Mouse (Mus musculus) stomach, postnatal 0 days (tissue): Measurements from ENCODE around the gene Arhgef25. TPM values are rescaled to one million over a fixed set of nuclear protein-coding genes. Genes with fewer than 3 reads are reported as not detected.

Experiments
- ATAC-seq: fragments of 200-750 bp; cut with Nextera tagmentation; 2 replicates; pipeline ENCODE4 v1.8.0; 2017; ENCODE audit not compliant: low FRiP score, low TSS enrichment
- DNase-seq: peaks from one replicate; pipeline ENCODE4 v3.0.0-alpha.2; 2016; ENCODE audit warnings: low spot score
- H3K27ac ChIP-seq: fragments of 300-500 bp; sonication (generic); replicated peaks from 2 replicates; pipeline ENCODE4 v1.5.1; 2014; ENCODE audit warnings: mild to moderate bottlenecking, control low read depth
- H3K27me3 ChIP-seq: fragments of 300-500 bp; sonication (generic); 2 replicates; pipeline ENCODE4 v1.6.1; 2014; ENCODE audit warnings: low read length; ENCODE audit not compliant: control insufficient read depth, insufficient read depth
- H3K36me3 ChIP-seq: fragments of 300-500 bp; sonication (generic); 2 replicates; pipeline ENCODE4 v1.6.1; 2014; ENCODE audit warnings: low read length, mixed read lengths; ENCODE audit not compliant: control insufficient read depth, insufficient read depth
- H3K4me1 ChIP-seq: fragments of 300-500 bp; sonication (generic); replicated peaks from 2 replicates; pipeline ENCODE4 v1.6.1; 2014; ENCODE audit warnings: antibody characterized with exemption; ENCODE audit not compliant: control insufficient read depth, insufficient read depth
- H3K4me2 ChIP-seq: fragments of 300-500 bp; sonication (generic); replicated peaks from 2 replicates; pipeline ENCODE4 v1.6.1; 2014; ENCODE audit warnings: low read depth, mild to moderate bottlenecking, control low read depth, moderate library complexity
- H3K4me3 ChIP-seq: fragments of 300-500 bp; sonication (generic); 2 replicates; pipeline ENCODE4 v1.5.1; 2014; ENCODE audit warnings: low read depth, low read length, control low read depth
- H3K9ac ChIP-seq: fragments of 300-500 bp; sonication (generic); 2 replicates; pipeline ENCODE4 v1.6.1; 2014; ENCODE audit warnings: mild to moderate bottlenecking, low read length, control low read depth, mixed read lengths
- H3K9me3 ChIP-seq: fragments of 300-500 bp; sonication (generic); 2 replicates; pipeline ENCODE4 v1.6.1; 2016; ENCODE audit warnings: low read length; ENCODE audit not compliant: control insufficient read depth
- CTCF ChIP-seq: IDR thresholded peaks from 2 replicates; pipeline ENCODE4 v1.5.1; 2016; ENCODE audit warnings: antibody characterized with exemption, low read depth, mild to moderate bottlenecking, moderate library complexity
- EP300 ChIP-seq: optimal IDR thresholded peaks from 2 replicates; pipeline ENCODE3; 2016; ENCODE audit warnings: antibody characterized with exemption
- WGBS: fragments of 180-500 bp; shearing (Covaris S2); extraction: QIAGEN DNeasy Blood & Tissue Kit; methylation state at CpG from one replicate; pipeline ENCODE4 v1.1.7; 2014; 5-methylcytosine and 5-hydroxymethylcytosine counted together
- polyA plus RNA-seq: library from polyadenylated mRNA; unstranded; fragments of >200 nt; fragmentation: Nextera tagmentation; extraction: Ambion mirVana; gene quantifications from 2 replicates; pipeline ENCODE4 v1.2.1, GENCODE M21; 2015

The Arhgef25 gene
- 25.3 and 29.7 TPM in 2 replicates for polyA plus RNA-seq

DNA sequence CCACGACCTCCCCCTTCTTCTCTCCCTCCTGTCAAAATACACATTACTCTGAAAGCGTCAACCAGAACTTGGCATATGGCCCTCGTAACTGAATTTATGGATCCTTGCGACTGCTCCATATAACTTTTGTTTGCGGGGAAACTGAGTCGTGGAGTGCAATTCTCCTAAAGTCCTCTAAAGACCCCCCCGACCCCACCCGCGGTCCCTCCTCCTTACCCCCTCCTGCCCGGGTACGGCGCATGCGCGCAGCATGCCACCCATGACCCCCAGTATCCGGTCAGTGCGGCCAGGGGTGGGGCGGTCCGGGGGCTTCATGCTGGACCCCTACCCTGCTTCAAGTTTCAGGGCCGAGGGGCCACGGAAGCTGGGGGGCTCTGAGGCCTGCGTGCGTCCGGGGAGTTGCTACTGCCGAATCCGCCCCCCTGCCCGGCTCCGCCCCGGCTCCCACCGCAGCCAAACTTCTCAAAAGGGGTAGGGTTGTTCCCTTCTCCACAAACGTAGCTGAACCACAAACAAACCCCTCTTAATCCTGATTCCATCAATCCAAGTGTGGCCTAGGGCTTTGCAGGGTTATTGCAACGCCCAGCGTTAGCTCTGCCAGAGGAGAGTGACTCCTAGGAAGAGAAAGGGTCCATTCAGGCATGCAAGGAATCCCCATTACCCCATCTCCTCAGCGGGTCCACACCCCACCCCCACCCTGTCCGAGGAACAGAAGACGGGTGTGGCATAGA is at the start of gene Arhgef25:
Arhgef25 (minus strand) TSS at position 433 of the 731 bp plus-strand sequence.
- peak within 1 kb of the TSS; percentile 93 for H3K27ac ChIP-seq
- H3K4me3 ChIP-seq = peak within 1 kb of the TSS; percentile 59
- H3K36me3 ChIP-seq = peaks cover 2% of the 10 kb centered on the region; the same call in 1 of the 2 replicates
- H3K27me3 ChIP-seq = no peaks in the 10 kb centered on the region
- 4% methylated on average over 31 of the region's 35 CpGs for WGBS
- TF ChIP-seq EP300 (no peak), CTCF (no peak)
- no peaks in the 10 kb centered on the region; the same call in 1 of the 2 replicates for H3K4me1 ChIP-seq
- peak; percentile 43 for DNase-seq
- ATAC-seq = peak; percentile 51
- H3K4me2 ChIP-seq = peak within 1 kb of the TSS; percentile 88
- no peaks in the 10 kb centered on the region for H3K9me3 ChIP-seq
- peak within 1 kb of the TSS; percentile 75 for H3K9ac ChIP-seq

DNA sequence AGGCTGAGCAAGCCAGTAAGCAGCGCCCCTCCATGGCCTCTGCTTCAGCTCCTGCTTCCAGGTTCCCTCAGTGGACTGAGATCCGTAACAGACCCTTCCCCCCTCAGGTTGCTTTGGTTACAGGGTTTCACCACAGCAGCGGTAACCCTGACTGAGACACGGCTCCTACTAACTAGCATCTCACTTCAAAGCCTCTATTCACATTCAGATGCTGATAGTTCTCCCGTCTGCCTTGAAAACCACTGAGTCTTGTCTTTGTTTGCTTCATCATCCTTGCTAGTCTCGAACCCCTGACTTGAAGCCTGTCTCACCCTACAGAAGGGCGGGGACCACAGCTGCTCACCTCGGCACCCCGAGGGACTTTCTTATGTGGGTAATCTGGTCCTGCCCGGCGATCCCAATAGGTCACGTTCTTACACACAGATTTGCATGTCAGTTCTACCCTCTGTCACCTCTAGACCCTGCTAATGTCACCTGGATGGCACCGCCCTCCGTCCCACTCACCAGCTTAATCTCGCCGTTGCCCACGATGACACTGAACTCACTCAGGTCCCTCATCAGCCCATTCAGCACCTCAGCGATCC is 48.5 kb upstream of the Arhgef25 start:
- Histone ChIP-seq H3K4me3 (no peak overlapping the region), H3K9me3 (no peaks in the 10 kb centered on the region), H3K27ac (no peak overlapping the region), H3K36me3 (no peaks in the 10 kb centered on the region), H3K4me1 (no peaks in the 10 kb centered on the region), H3K4me2 (no peak overlapping the region), H3K27me3 (no peaks in the 10 kb centered on the region), H3K9ac (no peak overlapping the region)
- no peak for DNase-seq
- no peak for ATAC-seq
- 70% methylated on average over 18 of the region's 18 CpGs for WGBS
- no peak for TF ChIP-seq CTCF
- no peak for TF ChIP-seq EP300

DNA sequence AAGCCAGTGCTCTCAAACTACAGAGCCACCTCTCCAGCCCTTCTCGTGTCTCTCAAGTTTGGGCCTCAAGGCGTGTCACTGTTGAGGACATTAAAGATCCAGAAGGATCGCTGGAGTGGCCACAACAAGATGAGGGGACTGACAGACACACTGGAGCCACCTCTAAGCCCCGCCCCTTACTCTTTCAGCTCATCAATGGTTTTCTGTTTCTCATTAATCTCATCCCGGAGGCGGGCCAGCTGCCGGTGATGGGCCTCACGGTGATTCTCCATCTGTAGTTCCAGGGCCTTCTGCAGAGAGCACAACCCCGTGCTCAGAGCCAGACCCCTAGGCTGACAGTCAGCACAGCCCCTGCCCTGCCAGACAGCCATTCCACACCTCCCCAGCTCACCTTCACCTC is 46.7 kb upstream of the Arhgef25 start:
- no peaks in the 10 kb centered on the region for H3K36me3 ChIP-seq
- DNase-seq = no peak
- no peak overlapping the region for H3K27ac ChIP-seq
- no peaks in the 10 kb centered on the region for H3K4me1 ChIP-seq
- 50% methylated on average over 9 of the region's 9 CpGs for WGBS
- no peaks in the 10 kb centered on the region for H3K27me3 ChIP-seq
- no peak overlapping the region for H3K4me2 ChIP-seq
- TF ChIP-seq CTCF = no peak
- TF ChIP-seq EP300 = no peak
- ATAC-seq = no peak
- no peaks in the 10 kb centered on the region for H3K9me3 ChIP-seq
- H3K4me3 ChIP-seq = no peak overlapping the region
- no peak overlapping the region for H3K9ac ChIP-seq

DNA sequence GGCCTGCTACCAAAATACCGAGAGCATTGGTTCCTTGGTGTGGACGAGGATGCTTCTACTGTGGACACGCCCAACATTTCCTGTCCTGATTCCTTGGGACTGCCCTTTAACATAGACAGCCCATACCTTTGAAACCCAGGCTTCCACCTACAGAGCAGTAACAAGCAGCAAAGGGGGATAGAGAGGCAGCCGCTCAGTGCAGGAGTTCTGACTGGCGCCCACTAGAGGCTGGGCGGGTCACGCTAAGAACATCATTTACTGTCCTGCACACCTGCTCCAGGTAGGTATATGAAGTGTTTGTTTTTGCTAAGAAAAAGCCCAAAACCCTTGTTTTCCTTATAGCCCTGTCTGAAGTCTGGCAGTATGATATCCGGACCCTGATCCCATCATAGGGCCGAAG is 43.3 kb upstream of the Arhgef25 start:
- peak; percentile 52 for TF ChIP-seq CTCF
- no peak for TF ChIP-seq EP300
- Histone ChIP-seq H3K27me3 (no peaks in the 10 kb centered on the region), H3K9ac (no peak overlapping the region), H3K4me1 (no peaks in the 10 kb centered on the region), H3K9me3 (no peaks in the 10 kb centered on the region), H3K4me2 (no peak overlapping the region), H3K27ac (no peak overlapping the region), H3K4me3 (no peak overlapping the region), H3K36me3 (no peaks in the 10 kb centered on the region)
- ATAC-seq (no peak), DNase-seq (peak; percentile 49)
- WGBS = 81% methylated on average over 9 of the region's 9 CpGs

DNA sequence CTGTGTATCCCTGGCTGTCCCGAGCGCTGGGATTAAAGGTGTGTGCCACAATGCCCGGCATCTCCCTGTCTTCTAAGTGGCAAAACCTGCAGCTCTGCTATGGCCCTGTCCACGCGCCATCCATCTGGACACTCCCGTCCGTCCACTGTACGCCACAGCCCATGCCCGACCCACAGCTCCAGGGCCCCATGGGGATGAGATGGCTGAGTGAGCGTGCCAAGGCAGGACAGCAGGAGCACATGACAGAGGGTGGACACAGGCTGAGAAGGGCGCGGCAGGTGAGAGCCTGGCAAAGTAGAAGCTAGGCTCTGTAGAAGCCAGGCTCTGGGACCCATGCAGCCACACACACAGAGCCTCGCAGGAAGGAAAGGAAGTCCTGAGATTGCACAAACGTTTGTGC is 41.9 kb upstream of the Arhgef25 start:
- Histone ChIP-seq H3K9me3 (no peaks in the 10 kb centered on the region), H3K4me1 (no peaks in the 10 kb centered on the region), H3K4me2 (no peak overlapping the region), H3K36me3 (no peaks in the 10 kb centered on the region), H3K4me3 (no peak overlapping the region), H3K27ac (no peak overlapping the region), H3K9ac (no peak overlapping the region), H3K27me3 (no peaks in the 10 kb centered on the region)
- DNase-seq = no peak
- TF ChIP-seq EP300 = no peak
- ATAC-seq = no peak
- WGBS = 78% methylated on average over 14 of the region's 14 CpGs

DNA sequence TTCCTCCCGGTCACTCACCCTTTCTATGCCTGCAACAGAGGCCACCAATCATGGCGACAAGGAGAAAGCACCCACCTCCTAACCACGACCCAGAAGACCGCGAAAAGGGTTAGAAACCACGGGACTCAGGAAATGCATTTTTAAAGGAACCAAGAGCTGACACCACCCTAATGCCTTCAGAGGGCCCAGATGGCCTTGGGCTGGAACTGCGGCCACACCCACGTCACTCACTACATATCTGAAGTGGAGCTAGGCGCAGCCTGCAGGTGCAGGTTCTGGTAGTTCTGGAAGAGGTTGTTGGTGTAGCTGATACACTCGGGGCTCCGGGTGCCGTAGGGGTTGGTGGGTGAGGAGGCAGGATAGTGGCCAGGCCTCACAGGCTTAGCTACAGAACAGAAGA is 40.8 kb upstream of the Arhgef25 start:
- DNase-seq = no peak
- ATAC-seq = no peak
- no peaks in the 10 kb centered on the region for H3K27me3 ChIP-seq
- TF ChIP-seq CTCF = no peak
- TF ChIP-seq EP300 = no peak
- H3K27ac ChIP-seq = no peak overlapping the region
- no peak overlapping the region for H3K4me3 ChIP-seq
- no peaks in the 10 kb centered on the region for H3K4me1 ChIP-seq
- H3K9me3 ChIP-seq = no peaks in the 10 kb centered on the region
- WGBS = 74% methylated on average over 12 of the region's 12 CpGs
- no peak overlapping the region for H3K4me2 ChIP-seq
- no peaks in the 10 kb centered on the region for H3K36me3 ChIP-seq
- H3K9ac ChIP-seq = no peak overlapping the region
